Mouse (Mus musculus) erythroblast, adult 5-6 weeks (primary cell): Measurements from ENCODE around the gene Pdgfd. TPM values are rescaled to one million over a fixed set of nuclear protein-coding genes. Genes with fewer than 3 reads are reported as not detected.

Experiments
- total RNA-seq, 2 experiments: library from RNA; stranded (forward) in 1 of 2; stranded (reverse) in 1 of 2; fragments of 150-400 nt in 1 of 2; fragments of 200-764, 138-1000 nt in 1 of 2; gene quantifications; 2 replicates each; pipeline versions ENCODE4 v1.2.3 to v1.2.4; 2015 to 2017; ENCODE audit warnings: low replicate concordance in 2 of 2

Pdgfd gene
- total RNA-seq, 2 experiments from 2014 or later = 0.38 to 0.85 TPM

Other genes with a start within 250 kb of the Pdgfd start
- gene Ddi1, start 101.3 kb downstream of the Pdgfd start, total RNA-seq (2015; ENCODE audit: low replicate concordance) = not detected in 2 replicates
- not detected in 2 replicates for gene Ddi1, start 101.3 kb downstream of the Pdgfd start, total RNA-seq (2017; ENCODE audit: low replicate concordance)